Mouse (Mus musculus): ENCODE measurements around the gene Anxa11.
"Not testable (repeated sequence)": the region's sequence is repeated elsewhere in the genome, so short reads cannot be mapped to it uniquely, and the experiment has no call there.

Anxa11 gene

GRCm38 (mm10) chr14:25841991-25842687, at the start of gene Anxa11:
Anxa11 (plus strand) TSS chr14:25842156.
- DNase-seq (ENCODE audit: low read depth in 1 of 2, low spot score in 2 of 2): peak; percentile 47 to 75

GRCm38 (mm10) chr14:25794331-25794730, 47.6 kb upstream of the Anxa11 start:
- no peak for DNase-seq (ENCODE audit: low read depth in 1 of 2, low spot score in 2 of 2)

- no peak for DNase-seq (ENCODE audit: low read depth in 1 of 2, low spot score in 2 of 2)
These were observed 46.9 kb upstream of the Anxa11 start for GRCm38 (mm10) chr14:25795067-25795466.

GRCm38 (mm10) chr14:25795561-25796174, 46.3 kb upstream of the Anxa11 start:
- no peak for DNase-seq (ENCODE audit: low read depth in 1 of 2, low spot score in 2 of 2)

DNA sequence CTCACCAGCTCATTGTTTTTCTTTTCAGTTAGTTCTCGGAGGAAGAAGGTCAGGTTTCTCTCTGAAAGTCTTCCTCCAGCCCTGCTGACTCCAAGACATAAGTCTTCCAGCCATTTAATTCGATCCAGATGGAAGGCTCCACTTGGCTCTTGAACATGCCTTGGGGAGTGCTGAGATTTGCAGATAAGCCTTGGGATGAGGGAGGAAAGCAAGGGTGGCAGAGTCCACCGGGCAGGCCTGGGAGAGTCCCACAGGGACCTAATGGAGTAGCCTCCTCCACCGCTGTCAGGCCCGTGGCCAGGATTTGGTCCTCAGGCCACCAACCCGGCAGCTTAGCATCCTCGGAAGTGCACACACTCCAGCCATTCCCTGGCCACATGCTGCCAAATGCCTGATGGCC, 45.3 kb upstream of the Anxa11 start:
- no peak for DNase-seq (ENCODE audit: low read depth in 1 of 2, low spot score in 2 of 2)

DNA sequence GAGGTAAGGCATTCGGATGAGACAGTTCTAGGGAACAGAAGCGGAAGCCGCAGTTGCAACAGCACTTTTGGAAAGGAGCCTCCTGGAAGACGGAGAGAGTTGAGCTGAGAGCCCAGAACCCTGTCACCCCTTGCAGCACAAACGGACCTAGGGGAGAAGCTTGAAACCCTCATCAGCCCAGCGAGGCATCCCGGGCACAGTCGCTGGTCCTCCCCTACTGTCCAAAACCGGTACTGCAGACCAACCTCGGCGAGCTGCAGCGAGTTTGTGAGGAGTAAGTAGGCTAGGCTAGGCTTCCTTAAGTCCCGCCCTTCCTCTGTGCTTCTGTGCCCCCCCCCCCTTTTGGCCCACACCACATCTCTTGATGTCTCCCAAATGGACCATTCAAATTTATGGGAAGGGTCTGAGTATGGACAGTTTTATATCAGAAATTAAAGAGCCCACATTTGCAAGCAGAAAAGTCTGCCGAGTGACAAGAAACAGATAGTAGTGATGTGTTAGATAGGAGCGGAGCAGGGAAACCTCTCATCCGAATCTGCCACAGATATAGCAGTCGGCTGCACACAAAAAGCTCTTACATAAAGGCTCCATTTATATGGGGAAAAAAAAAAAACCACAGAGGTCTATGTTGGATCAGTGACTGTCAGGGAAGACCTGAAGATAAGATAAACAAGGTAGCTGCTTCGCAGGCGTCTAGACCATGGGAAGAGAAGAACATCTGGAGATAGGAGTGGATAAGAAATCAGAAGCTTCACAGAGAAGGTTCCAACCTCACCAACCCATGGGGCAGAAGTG, 41.6 kb upstream of the Anxa11 start:
- peak in 1 of 2 experiments; percentile 65 for DNase-seq (ENCODE audit: low read depth in 1 of 2, low spot score in 2 of 2)

- no peak for DNase-seq (ENCODE audit: low read depth in 1 of 2, low spot score in 2 of 2)
These were observed 39.4 kb upstream of the Anxa11 start for GRCm38 (mm10) chr14:25802511-25802910.

DNA sequence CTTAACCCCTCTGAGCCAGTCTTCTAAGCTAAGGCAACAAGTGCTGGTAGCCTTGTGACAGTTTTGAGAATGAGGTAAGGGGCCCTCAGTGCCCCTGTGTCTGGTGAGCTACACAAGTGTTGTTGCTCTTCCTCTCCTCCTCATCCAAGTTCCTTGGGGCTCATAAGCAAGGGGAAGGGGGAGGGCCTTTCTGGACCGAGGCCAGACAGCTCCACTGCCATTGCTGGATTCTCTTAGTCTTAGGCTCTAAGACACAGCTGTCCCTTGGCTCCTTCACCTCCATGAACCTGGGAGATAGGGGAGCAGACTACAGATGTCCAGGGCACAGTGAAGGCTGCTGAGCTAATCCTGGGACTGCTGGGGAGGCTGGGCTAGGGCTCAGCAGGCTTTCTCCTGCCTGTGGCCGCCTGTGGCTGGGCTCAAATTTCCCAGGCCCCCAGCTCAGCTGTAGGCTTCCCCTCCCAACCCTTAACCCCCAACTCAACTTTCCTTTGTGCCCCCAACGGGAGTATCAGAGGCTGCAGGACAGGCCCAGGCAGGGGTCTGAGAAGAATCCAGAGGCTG, 38.6 kb upstream of the Anxa11 start:
- DNase-seq (ENCODE audit: low read depth in 1 of 2, low spot score in 2 of 2): no peak

DNA sequence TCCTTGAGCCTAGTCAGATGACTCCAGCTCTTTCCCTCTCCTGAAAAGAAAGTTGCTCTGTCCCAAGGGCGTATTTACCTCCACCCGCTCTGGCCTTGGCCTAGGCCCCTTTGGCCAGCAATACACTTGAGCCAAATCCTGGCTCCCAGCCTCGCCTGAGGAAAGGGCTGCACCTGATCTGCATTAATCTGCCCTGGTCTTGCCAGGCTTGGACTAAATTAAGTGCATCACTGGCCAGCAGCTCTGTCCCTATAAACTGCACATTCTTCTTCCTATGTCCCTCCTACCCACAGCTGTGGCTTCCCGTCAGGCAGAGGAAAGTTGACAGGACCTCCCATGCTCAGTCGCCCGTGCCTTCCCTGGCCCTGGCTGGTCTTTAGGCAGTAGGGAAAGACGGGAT, 36.1 kb upstream of the Anxa11 start:
- no peak for DNase-seq (ENCODE audit: low read depth in 1 of 2, low spot score in 2 of 2)

DNA sequence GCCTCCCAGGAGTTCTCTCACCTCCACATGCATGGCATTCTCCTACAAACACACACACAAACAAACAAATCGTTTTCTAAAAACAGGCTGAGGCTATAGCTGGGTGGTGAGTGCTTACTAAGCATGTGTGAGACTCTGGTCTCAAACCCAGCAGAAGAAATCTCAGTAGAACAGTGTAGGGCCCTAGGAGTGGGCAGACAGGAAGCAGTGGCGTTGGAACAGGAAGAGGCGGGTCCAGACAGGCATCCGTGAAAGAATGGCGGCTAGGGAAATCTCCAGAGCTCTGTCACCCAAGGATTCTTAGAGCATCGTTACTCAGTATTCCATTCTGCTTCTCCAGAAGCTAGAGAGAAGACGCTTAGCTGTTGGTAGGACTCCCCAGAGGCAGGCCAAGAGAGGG, 35.4 kb upstream of the Anxa11 start:
- no peak for DNase-seq (ENCODE audit: low read depth in 1 of 2, low spot score in 2 of 2)

- not testable (repeated sequence) for DNase-seq (ENCODE audit: low read depth in 1 of 2, low spot score in 2 of 2)
These were observed 30.9 kb upstream of the Anxa11 start for GRCm38 (mm10) chr14:25811026-25811425.

DNA sequence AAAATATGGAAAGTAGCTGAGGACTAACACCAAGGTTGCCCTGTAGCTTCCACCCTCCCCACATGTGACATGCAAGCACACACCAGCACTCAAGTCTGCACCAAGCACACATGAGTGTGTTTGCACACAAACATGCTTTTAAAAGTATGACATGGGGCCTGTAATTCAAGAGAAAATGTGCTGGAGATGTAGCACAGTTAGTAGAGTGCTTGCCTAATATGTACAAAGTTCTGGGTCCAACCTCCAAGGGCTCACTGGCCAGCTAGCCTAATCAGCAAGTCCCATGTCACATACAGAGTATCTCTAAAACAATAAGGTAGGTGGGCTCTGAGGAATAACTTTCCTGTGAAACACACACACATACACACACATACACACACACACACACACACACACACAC, 27.8 kb upstream of the Anxa11 start:
- no peak for DNase-seq (ENCODE audit: low read depth in 1 of 2, low spot score in 2 of 2)

DNA sequence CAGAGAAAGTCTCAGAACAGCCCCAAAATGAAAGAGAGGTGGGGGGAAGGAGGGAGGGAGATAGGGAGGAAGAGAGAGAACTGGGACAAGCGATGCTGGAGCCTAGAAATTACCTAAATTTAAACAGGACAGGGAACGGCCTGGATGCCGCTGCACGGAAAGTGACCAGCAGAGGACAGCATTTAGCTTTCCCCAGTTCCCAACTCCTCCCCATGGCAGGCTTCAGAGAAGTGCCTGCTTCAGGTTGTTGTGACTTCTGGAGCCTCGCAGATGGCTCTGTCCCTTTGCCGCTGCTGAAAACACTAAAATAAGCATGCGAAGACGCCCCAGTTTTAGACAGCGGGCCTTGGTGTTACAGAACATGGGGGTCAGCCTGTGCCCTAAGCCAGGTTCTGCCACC, 25.5 kb upstream of the Anxa11 start:
- DNase-seq (ENCODE audit: low read depth in 1 of 2, low spot score in 2 of 2): peak in 1 of 2 experiments; percentile 15

DNA sequence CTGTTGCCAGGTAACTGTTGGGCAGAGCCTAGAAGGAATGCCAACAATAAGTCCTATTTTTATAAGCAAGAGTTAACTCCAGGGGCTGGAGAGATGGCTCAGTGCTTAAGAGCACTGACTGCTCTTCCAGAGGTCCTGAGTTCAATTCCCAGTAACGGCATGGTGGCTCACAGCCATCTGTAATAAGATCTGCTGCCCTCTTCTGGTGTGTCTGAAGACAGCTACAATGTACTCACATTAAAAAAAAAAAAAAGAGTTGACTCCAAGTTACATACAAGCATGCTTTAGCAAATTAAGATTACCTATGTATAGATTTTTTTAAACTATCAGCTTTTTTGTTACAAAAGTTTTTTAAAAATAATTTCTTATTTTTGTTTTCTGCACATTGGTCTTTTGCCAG, 19.4 kb upstream of the Anxa11 start:
- no peak for DNase-seq (ENCODE audit: low read depth in 1 of 2, low spot score in 2 of 2)

GRCm38 (mm10) chr14:25824995-25825394, 17.0 kb upstream of the Anxa11 start:
- no peak for DNase-seq (ENCODE audit: low read depth in 1 of 2, low spot score in 2 of 2)

- no peak for DNase-seq (ENCODE audit: low read depth in 1 of 2, low spot score in 2 of 2)
These were observed 15.9 kb upstream of the Anxa11 start for GRCm38 (mm10) chr14:25825880-25826626.

- no peak for DNase-seq (ENCODE audit: low read depth in 1 of 2, low spot score in 2 of 2)
These were observed 15.1 kb upstream of the Anxa11 start for GRCm38 (mm10) chr14:25826866-25827265.

- DNase-seq (ENCODE audit: low read depth in 1 of 2, low spot score in 2 of 2): no peak
These were observed 10.6 kb upstream of the Anxa11 start for GRCm38 (mm10) chr14:25831332-25831731.

- peak in 1 of 2 experiments; percentile 21 for DNase-seq (ENCODE audit: low read depth in 1 of 2, low spot score in 2 of 2)
These were observed 9.7 kb upstream of the Anxa11 start for GRCm38 (mm10) chr14:25832301-25832700.

DNA sequence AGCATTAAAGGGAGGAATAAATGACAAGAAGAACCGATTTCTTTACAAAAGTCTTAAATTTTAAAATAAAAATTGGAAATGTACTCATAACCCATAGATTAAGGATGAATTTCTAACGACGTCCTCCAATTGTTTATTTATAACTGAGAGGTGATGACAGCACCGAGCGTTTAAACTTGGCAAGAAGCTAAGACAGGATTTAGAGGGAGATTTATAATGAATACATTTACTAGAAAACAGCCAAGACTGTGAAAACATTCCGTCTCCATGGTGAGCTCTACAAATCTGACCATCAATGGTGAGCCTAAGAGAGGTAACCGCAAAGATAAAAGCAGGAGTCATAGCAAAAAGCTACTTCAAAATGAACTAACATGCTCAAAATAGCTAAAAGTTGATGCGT, 3.5 kb upstream of the Anxa11 start:
- no peak for DNase-seq (ENCODE audit: low read depth in 1 of 2, low spot score in 2 of 2)

DNA sequence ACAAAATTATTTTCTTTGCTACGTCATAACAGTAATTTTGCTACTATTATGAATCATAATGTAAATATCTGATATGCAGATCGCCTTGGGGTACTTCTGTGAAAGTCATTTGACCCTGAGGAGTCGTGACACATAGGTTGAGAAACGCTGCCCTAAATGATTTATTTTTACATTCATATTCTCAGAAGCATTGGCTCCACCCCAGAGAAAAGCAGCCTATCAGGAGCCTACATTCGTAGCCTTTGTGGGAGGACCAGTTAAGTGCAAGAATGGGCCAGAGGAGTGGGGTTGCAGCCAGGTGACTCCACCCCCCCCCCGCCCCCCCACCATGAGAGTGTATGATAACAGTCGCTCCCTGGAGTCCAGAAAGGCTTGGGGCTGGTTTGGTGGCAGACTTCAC, 2.2 kb upstream of the Anxa11 start:
- no peak for DNase-seq (ENCODE audit: low read depth in 1 of 2, low spot score in 2 of 2)

Measured in monocyte, adult 2 months (primary cell).